Mouse (Mus musculus) olfactory bulb, adult 2 months (tissue): ENCODE results near the gene Inka1. TPM values are rescaled to one million over a fixed set of nuclear protein-coding genes. Genes with fewer than 3 reads are reported as not detected.

ENCODE experiments used
- H3K27ac ChIP-seq: fragments of 200-500 bp; 2 replicates; pipeline ENCODE4 v1.5.1; 2012; ENCODE audit warnings: low read depth, low read length; ENCODE audit not compliant: insufficient read depth
- H3K4me1 ChIP-seq: fragments of 200-500 bp; 2 replicates; pipeline ENCODE4 v1.6.1; 2012; ENCODE audit warnings: low read length; ENCODE audit not compliant: control insufficient read depth, insufficient read depth
- H3K4me3 ChIP-seq: fragments of 200-500 bp; 2 replicates; pipeline ENCODE4 v1.5.1; 2012; ENCODE audit warnings: mild to moderate bottlenecking, low read depth, low read length, moderate library complexity; ENCODE audit not compliant: insufficient read depth
- CTCF ChIP-seq: fragments of 200-500 bp; IDR thresholded peaks from 2 replicates; pipeline ENCODE4 v1.5.1; 2012; ENCODE audit warnings: low read depth, mild to moderate bottlenecking, low read length, moderate library complexity; ENCODE audit not compliant: insufficient read depth
- POLR2A ChIP-seq: fragments of 200-500 bp; IDR thresholded peaks from 2 replicates; pipeline ENCODE4 v1.6.1; 2012; ENCODE audit warnings: mild to moderate bottlenecking, low read depth, low read length, moderate library complexity; ENCODE audit not compliant: insufficient read depth
- WGBS: fragments of 180-500 bp; shearing (Covaris S2); methylation state at CpG from one replicate; pipeline ENCODE4 v1.1.7; 2018; 5-methylcytosine and 5-hydroxymethylcytosine counted together
- polyA plus RNA-seq: library from polyadenylated mRNA; stranded (reverse); fragments of >200 nt; gene quantifications from 2 replicates; pipeline ENCODE4 v1.2.4, GENCODE M21; 2012; ENCODE audit warnings: low replicate concordance; ENCODE audit not compliant: missing spikeins, insufficient read depth, insufficient read length

Inka1 gene
- polyA plus RNA-seq, 1 experiment, result not detected

DNA sequence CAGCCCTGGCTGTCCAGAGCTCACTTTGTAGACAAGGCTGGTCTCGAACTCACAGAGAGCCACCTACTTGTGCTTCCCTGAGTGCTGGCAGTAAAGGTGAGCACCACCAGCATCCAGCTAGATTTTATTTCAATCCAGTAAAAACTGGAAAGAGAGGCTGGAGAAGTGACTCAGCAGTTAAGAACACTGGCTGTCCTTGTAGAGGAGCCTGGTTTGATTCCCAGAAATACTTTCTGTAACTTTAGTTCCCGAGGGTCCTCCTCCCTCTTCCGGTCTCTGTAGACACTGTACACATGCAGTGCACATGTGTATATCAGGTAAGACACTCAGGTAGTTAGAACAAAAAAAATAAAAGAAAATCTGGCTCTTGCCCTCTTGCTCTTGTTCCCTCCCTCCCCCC lies 2.3 kb upstream of the Inka1 start:
- Histone ChIP-seq H3K27ac (no peak overlapping the region), H3K4me1 (peaks cover 22% of the 10 kb centered on the region), H3K4me3 (no peak overlapping the region)
- 74% methylated on average over 3 of the region's 3 CpGs for WGBS
- TF ChIP-seq CTCF (no peak), POLR2A (no peak)

DNA sequence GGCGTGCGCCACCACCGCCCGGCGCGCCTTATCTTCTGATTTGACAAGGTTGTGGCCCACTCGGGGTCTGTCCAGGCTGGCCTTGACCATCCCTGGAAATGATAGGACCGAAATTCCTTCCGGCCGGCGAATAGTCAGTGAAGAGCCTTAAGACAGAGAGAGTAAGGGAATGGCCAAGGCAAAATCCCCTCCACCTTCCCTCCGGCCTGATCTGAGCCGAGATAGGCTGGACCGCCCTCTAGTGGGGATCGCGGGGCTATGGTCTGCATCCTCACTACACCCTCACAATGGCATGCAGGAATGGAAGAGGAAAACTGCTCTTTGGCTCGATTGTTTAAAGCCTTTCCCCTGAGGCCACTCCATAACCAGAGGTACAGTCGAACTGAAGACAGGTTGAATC lies 697 bp upstream of the Inka1 start:
- no peak overlapping the region for H3K27ac ChIP-seq
- H3K4me1 ChIP-seq, result peaks cover 36% of the 10 kb centered on the region
- 8% methylated on average over 18 of the region's 18 CpGs for WGBS
- no peak for TF ChIP-seq POLR2A
- TF ChIP-seq CTCF, result peak; percentile 53
- H3K4me3 ChIP-seq, result peak overlapping the region; percentile 64; the same call in 1 of the 2 replicates

DNA sequence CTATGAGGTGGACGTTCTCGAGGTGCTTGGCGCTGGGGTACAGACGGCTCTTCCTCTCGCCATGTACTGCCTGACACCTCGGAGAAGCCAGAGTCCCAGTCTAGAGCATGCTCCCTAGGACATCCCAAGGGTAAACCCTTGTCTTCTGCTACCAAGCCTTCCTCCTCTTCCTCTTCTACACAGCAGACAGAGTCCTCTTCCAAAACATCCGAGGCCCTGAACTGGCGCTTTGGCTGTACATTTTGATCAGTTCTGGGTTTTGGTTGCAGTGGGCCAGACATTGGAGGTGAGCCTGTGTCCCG lies 974 bp downstream of the Inka1 start:
- Histone ChIP-seq H3K4me3 (peak overlapping the region; percentile 64), H3K27ac (0 out of 2 replicates have a peak overlapping the region, but pooled peaks have one; percentile 19), H3K4me1 (peaks cover 39% of the 10 kb centered on the region)
- WGBS, result 81% methylated on average over 9 of the region's 9 CpGs
- TF ChIP-seq POLR2A (no peak), CTCF (no peak)

DNA sequence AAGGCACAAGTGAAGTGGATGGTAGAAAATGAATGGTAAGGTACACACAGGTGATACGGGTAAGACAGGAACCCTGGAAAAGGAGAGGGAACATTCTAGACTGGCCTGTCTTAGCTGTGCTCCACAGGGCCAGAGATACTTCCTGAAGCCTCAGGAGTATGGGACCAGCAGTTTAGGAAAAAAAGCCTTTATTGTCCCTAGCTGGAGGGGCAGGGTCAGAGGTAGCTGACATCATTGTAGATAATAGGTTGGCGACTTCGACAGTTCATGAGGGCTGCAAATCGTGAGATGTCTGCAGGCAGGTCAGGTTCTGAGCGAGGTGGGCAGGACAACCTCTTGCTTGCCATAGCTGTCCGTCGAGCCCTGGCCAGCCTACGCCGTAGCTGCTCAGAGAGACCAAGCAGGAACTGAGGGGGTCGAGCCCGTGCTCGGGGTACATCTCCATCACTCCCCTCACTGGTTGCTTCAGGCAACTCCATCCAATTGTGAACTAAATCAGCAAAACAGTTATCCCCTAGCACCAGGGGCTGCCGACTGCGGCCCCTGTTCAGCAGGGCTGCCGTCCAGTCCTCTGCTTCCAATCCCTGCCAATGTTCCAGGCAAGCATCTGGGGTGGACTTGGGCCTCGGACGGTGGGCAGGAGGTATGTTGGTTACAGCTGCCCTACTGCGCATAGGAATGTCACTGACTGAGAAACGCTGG lies 1.5 kb downstream of the Inka1 start:
- Histone ChIP-seq H3K4me1 (peaks cover 39% of the 10 kb centered on the region), H3K27ac (peak overlapping the region; percentile 19), H3K4me3 (peak overlapping the region; percentile 64)
- no peak for TF ChIP-seq POLR2A
- no peak for TF ChIP-seq CTCF
- WGBS, result 82% methylated on average over 19 of the region's 19 CpGs

DNA sequence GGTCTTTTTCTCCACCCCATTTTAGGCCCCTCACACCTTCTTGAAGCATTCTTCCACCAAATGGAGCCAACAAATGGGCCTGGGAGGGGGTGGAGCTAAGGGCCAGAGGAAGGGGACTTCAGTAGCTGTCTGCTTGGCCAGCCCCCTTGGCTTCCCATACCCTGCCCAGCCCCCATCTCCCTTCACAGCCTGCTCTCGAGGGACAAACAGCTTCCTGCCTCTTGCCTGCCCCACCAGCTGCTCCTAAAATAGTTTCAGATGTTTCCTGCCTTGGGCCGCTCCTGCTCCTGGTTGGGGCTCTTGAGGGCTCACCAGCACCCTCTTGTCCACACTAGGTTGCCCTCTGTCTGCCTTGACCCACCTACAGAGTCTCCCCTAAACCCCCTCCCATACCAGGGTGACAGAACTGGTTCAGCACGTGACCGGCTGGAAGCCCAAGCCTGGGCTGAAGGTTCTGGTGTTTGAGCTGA lies 2.2 kb downstream of the Inka1 start:
- Histone ChIP-seq H3K4me1 (peaks cover 39% of the 10 kb centered on the region), H3K4me3 (no peak overlapping the region), H3K27ac (peak overlapping the region; percentile 69)
- 51% methylated on average over 4 of the region's 4 CpGs for WGBS
- TF ChIP-seq POLR2A (no peak), CTCF (no peak)

DNA sequence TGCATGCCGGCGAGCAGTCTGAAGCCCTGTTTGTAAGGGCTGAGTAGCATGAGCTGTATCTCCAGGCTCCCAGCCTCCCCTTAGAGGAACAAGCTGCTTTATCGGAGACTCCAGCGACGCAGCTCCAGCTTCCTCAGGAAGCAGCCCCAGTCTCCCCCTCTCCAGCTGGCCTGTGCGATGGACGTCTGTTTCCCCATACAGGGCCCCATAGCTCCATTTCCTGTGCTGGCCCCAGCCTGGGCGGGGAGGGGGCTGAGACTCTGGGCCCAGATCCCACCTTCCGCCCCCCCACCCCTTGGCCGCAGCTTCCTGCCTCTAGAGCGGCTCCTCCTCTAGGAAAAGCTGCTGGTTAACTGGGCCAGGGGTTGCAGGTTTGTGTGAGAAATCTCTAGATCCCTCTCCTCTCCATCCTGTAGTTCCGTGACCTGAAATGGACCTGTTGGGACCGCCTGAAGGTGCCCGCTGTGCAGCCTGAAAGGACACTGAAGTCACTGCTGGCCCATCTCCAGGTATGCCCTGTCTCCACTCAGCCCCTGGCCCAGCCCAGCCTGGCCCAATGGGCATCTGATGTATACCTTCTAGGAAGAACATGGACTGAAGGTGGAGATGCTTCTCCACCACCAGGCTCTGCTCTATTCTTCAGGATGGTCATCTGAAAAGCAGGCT lies 2.9 kb downstream of the Inka1 start, which contains the start of gene Gm20661:
Gm20661 (plus strand) TSS at position 378 of the 666 bp plus-strand sequence.
- 51% methylated on average over 14 of the region's 14 CpGs for WGBS
- Histone ChIP-seq H3K27ac (peak within 1 kb of the TSS; percentile 69), H3K4me1 (peaks cover 39% of the 10 kb centered on the region), H3K4me3 (no peak within 1 kb of the TSS)
- TF ChIP-seq POLR2A, result no peak
- no peak for TF ChIP-seq CTCF

DNA sequence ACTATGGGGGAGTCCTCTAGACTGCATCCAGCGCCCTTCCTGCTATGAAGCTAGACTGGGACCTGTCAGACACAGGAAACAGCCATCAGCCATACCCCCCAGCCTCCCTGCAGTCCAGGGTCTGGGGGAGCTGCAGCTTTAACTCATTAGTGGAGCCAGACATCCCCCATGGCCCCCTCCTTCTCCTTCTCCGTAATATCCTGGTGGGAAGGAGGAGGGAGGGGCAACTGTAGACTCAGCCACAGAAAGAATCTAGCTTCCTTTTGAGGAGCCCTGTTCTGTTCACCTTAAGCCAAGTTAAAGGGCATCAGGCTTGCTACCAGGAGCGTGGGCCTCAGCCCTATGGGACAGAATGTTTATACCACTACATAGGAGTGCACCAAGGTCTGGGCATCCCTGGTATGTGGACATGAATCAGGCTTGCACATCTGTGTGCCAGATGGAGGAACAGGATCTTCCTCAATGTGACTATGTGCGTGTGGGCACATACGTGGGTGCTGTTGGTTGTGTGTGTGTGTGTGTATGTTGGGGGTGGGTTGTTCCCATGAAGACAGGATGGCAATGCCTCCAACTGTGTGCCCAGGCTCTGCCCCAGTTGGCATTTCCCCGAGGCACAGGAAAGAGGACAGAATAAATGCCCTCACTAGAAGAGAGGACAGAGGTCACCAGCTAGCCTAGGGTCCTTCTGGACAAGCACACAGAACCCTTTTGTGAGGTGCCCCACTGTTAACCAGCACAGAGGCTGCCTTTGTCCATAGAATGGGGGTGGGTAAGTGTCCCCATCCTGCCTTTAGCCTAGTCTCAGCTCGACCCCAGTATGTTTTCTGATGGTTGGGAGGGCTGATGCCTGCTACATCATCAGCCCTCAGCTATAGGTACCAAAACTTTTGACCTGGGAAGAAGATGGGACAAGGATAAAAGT lies 3.7 kb downstream of the Inka1 start:
- Histone ChIP-seq H3K27ac (peak overlapping the region; percentile 27; the same call in 1 of the 2 replicates), H3K4me3 (no peak overlapping the region), H3K4me1 (peaks cover 39% of the 10 kb centered on the region)
- TF ChIP-seq CTCF (no peak), POLR2A (no peak)
- 46% methylated on average over 7 of the region's 7 CpGs for WGBS

DNA sequence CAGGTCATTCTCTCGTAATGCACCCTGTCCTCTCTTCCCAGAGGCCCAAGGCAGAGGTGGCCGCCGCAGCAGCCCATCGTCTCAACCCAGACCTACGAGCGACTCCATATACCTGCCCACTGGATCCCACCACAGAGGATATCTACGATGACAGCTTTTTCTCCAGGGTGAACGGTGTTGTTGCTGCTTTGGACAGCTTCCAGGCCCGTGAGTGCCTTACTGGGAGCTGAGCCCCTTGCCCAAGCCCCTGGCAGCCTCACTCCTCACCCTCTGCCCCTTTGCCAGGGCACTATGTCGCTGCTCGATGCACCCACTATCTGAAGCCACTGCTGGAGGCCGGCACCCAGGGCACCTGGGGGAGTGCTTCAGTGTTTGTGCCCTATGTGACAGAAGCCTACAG lies 6.9 kb downstream of the Inka1 start:
- H3K27ac ChIP-seq, result no peak overlapping the region
- no peak overlapping the region for H3K4me3 ChIP-seq
- WGBS, result 93% methylated on average over 12 of the region's 12 CpGs
- TF ChIP-seq POLR2A, result no peak
- no peak for TF ChIP-seq CTCF
- H3K4me1 ChIP-seq, result peaks cover 31% of the 10 kb centered on the region
